Mouse (Mus musculus) lung, adult 2 months (tissue): ENCODE data around the gene Dab1.

Experiments used
- CTCF ChIP-seq: fragments of 200-500 bp; IDR thresholded peaks from 2 replicates; pipeline ENCODE4 v1.5.1; 2011; ENCODE audit warnings: mild to moderate bottlenecking, low read length, control low read depth; ENCODE audit not compliant: insufficient read depth
- POLR2A ChIP-seq: fragments of 200-500 bp; IDR thresholded peaks from 2 replicates; pipeline ENCODE4 v1.6.1; 2011; ENCODE audit warnings: low read depth, mild to moderate bottlenecking, control low read depth, low read length, borderline replicate concordance; ENCODE audit errors: extremely low read depth

DNA sequence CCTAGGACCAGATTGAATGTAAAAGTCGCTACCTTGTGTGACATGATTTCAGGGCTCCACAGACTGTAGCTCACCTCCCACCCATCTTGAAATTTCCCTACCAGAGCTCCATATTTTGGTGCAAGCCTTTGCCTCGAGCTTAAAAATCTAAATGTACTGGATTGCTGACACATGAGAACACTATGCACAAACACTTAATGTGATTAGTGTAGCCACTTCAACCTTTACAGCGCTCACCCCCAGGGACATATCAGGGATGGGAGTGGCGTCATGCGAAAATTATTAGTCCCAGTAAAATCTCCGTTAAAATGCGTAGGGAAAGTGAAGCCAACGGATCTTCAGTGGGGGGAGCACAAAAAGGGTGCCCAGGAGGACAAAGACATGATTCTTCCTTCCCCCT lies 953.3 kb downstream of the Dab1 start:
- TF ChIP-seq CTCF (no peak), POLR2A (no peak)
